Mouse (Mus musculus) lung, postnatal 0 days (tissue): ENCODE results near the gene 2900026A02Rik.

Source experiments
- CTCF ChIP-seq: IDR thresholded peaks from 2 replicates; pipeline ENCODE4 v1.5.1; 2016; ENCODE audit warnings: antibody characterized with exemption, mild to moderate bottlenecking
- EP300 ChIP-seq: IDR thresholded peaks from 2 replicates; pipeline ENCODE4 v1.6.1; 2016; ENCODE audit warnings: antibody characterized with exemption, mild to moderate bottlenecking, control low read depth

DNA sequence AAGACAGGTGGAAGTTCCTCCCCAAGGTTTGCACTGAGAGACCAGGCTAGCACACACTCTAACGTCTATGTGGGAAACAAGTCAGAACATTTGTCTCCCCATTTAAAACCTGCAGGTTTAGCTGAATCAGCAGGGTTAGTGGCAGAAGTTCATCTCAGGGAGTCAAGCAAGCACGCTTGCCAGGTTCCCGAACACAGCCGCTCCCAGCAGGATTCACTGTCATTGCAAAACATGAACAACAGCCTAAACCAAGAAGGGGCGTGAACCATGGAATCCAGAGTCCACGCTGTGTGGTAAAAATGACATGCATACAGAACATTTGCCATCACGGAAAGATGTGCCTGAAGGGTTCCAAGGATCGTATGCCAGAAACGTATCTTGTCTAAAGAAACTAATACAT lies 116.0 kb downstream of the 2900026A02Rik start:
- no peak for TF ChIP-seq EP300
- no peak for TF ChIP-seq CTCF
